Mouse (Mus musculus): Measurements from ENCODE around the gene Sez6. TPM values are rescaled to one million over a fixed set of nuclear protein-coding genes. Genes with fewer than 3 reads are reported as not detected.

The Sez6 gene
- polyA plus RNA-seq, 1 experiment from 2014 or later, result 13.3 TPM

GRCm38 (mm10) chr11:77931541-77932433 lies 1.2 kb downstream of the Sez6 start:
- Histone ChIP-seq H3K27ac (ENCODE audit: low read depth, low read length) (peak overlapping the region; percentile 79; the same call in 1 of the 2 replicates), H3K4me1 (replicated peaks; ENCODE audit: control insufficient read depth, insufficient read depth, low read length) (peaks cover 9% of the 10 kb centered on the region)
- no peak for DNase-seq (ENCODE audit: low spot score)

GRCm38 (mm10) chr11:77932576-77932975 lies 2.0 kb downstream of the Sez6 start:
- WGBS, result 42% methylated on average over 5 of the region's 5 CpGs
- Histone ChIP-seq H3K27ac (ENCODE audit: low read depth, low read length) (no peak overlapping the region), H3K9me3 (ENCODE audit: control insufficient read depth, low read length) (no peaks in the 10 kb centered on the region), H3K4me1 (replicated peaks; ENCODE audit: control insufficient read depth, insufficient read depth, low read length) (peaks cover 6% of the 10 kb centered on the region), H3K4me2 (replicated peaks; ENCODE audit: low read depth, low read length) (peak overlapping the region; percentile 100), H3K27me3 (ENCODE audit: control insufficient read depth, insufficient read depth, low read length) (peaks cover 52% of the 10 kb centered on the region), H3K9ac (ENCODE audit: low read depth, low read length) (no peak overlapping the region), H3K36me3 (ENCODE audit: control insufficient read depth, insufficient read depth, low read length) (no peaks in the 10 kb centered on the region), H3K4me3 (ENCODE audit: low read depth, low read length) (0 out of 2 replicates have a peak overlapping the region, but pooled peaks have one; percentile 1)
- DNase-seq (ENCODE audit: low spot score) (no peak), ATAC-seq (ENCODE audit: low FRiP score) (no peak)

More at GRCm38 (mm10) chr11:77931541-77932433, 1.2 kb downstream of the Sez6 start:
- peaks cover 52% of the 10 kb centered on the region for H3K27me3 ChIP-seq (ENCODE audit: control insufficient read depth, insufficient read depth, low read length)
- WGBS, result 1% methylated on average over 41 of the region's 41 CpGs
- peak overlapping the region; percentile 100 for H3K4me2 ChIP-seq (replicated peaks; ENCODE audit: low read depth, low read length)
- no peaks in the 10 kb centered on the region for H3K36me3 ChIP-seq (ENCODE audit: control insufficient read depth, insufficient read depth, low read length)
- peak overlapping the region; percentile 70 for H3K4me3 ChIP-seq (ENCODE audit: low read depth, low read length)
- peak overlapping the region; percentile 61; the same call in 1 of the 2 replicates for H3K9ac ChIP-seq (ENCODE audit: low read depth, low read length)
- no peak for ATAC-seq (ENCODE audit: low FRiP score)
- no peaks in the 10 kb centered on the region for H3K9me3 ChIP-seq (ENCODE audit: control insufficient read depth, low read length)

GRCm38 (mm10) chr11:77934111-77934521 lies 3.5 kb downstream of the Sez6 start:
- DNase-seq (ENCODE audit: low spot score) (no peak), ATAC-seq (ENCODE audit: low FRiP score) (no peak)
- H3K27ac ChIP-seq (ENCODE audit: low read depth, low read length), result 0 out of 2 replicates have a peak overlapping the region, but pooled peaks have one; percentile 24
- H3K9ac ChIP-seq (ENCODE audit: low read depth, low read length), result no peak overlapping the region
- H3K27me3 ChIP-seq (ENCODE audit: control insufficient read depth, insufficient read depth, low read length), result peaks cover 48% of the 10 kb centered on the region
- H3K36me3 ChIP-seq (ENCODE audit: control insufficient read depth, insufficient read depth, low read length), result no peaks in the 10 kb centered on the region
- H3K4me1 ChIP-seq (replicated peaks; ENCODE audit: control insufficient read depth, insufficient read depth, low read length), result peaks cover 6% of the 10 kb centered on the region
- H3K9me3 ChIP-seq (ENCODE audit: control insufficient read depth, low read length), result no peaks in the 10 kb centered on the region
- no peak overlapping the region for H3K4me3 ChIP-seq (ENCODE audit: low read depth, low read length)
- H3K4me2 ChIP-seq (replicated peaks; ENCODE audit: low read depth, low read length), result 0 out of 2 replicates have a peak overlapping the region, but pooled peaks have one; percentile 11
- 6% methylated on average over 4 of the region's 4 CpGs for WGBS

- 0 out of 2 replicates have a peak overlapping the region, but pooled peaks have one; percentile 24 for H3K27ac ChIP-seq (ENCODE audit: low read depth, low read length)
- H3K9ac ChIP-seq (ENCODE audit: low read depth, low read length), result no peak overlapping the region
- no peak overlapping the region for H3K4me2 ChIP-seq (replicated peaks; ENCODE audit: low read depth, low read length)
- no peaks in the 10 kb centered on the region for H3K36me3 ChIP-seq (ENCODE audit: control insufficient read depth, insufficient read depth, low read length)
- no peak overlapping the region for H3K4me3 ChIP-seq (ENCODE audit: low read depth, low read length)
- H3K27me3 ChIP-seq (ENCODE audit: control insufficient read depth, insufficient read depth, low read length), result peaks cover 48% of the 10 kb centered on the region
- peaks cover 6% of the 10 kb centered on the region for H3K4me1 ChIP-seq (replicated peaks; ENCODE audit: control insufficient read depth, insufficient read depth, low read length)
- WGBS, result 61% methylated on average over 5 of the region's 5 CpGs
- no peaks in the 10 kb centered on the region for H3K9me3 ChIP-seq (ENCODE audit: control insufficient read depth, low read length)
- no peak for DNase-seq (ENCODE audit: low spot score)
- ATAC-seq (ENCODE audit: low FRiP score), result no peak
Measured at GRCm38 (mm10) chr11:77934568-77935311, 4.1 kb downstream of the Sez6 start.

GRCm38 (mm10) chr11:77936846-77937245 lies 6.2 kb downstream of the Sez6 start:
- Histone ChIP-seq H3K4me2 (replicated peaks; ENCODE audit: low read depth, low read length) (no peak overlapping the region; the same call in 1 of the 2 replicates), H3K27me3 (ENCODE audit: control insufficient read depth, insufficient read depth, low read length) (peaks cover 37% of the 10 kb centered on the region), H3K4me3 (ENCODE audit: low read depth, low read length) (no peak overlapping the region), H3K9ac (ENCODE audit: low read depth, low read length) (no peak overlapping the region), H3K4me1 (replicated peaks; ENCODE audit: control insufficient read depth, insufficient read depth, low read length) (peaks cover 4% of the 10 kb centered on the region), H3K9me3 (ENCODE audit: control insufficient read depth, low read length) (no peaks in the 10 kb centered on the region), H3K36me3 (ENCODE audit: control insufficient read depth, insufficient read depth, low read length) (no peaks in the 10 kb centered on the region), H3K27ac (ENCODE audit: low read depth, low read length) (0 out of 2 replicates have a peak overlapping the region, but pooled peaks have one; percentile 4)
- DNase-seq (ENCODE audit: low spot score) (no peak), ATAC-seq (ENCODE audit: low FRiP score) (no peak)
- WGBS, result 5% methylated on average over 8 of the region's 8 CpGs

GRCm38 (mm10) chr11:77937649-77938410 lies 7.2 kb downstream of the Sez6 start:
- Histone ChIP-seq H3K27ac (ENCODE audit: low read depth, low read length) (no peak overlapping the region), H3K36me3 (ENCODE audit: control insufficient read depth, insufficient read depth, low read length) (no peaks in the 10 kb centered on the region), H3K4me2 (replicated peaks; ENCODE audit: low read depth, low read length) (no peak overlapping the region), H3K9ac (ENCODE audit: low read depth, low read length) (no peak overlapping the region), H3K4me1 (replicated peaks; ENCODE audit: control insufficient read depth, insufficient read depth, low read length) (peaks cover 11% of the 10 kb centered on the region), H3K4me3 (ENCODE audit: low read depth, low read length) (no peak overlapping the region), H3K27me3 (ENCODE audit: control insufficient read depth, insufficient read depth, low read length) (peaks cover 27% of the 10 kb centered on the region), H3K9me3 (ENCODE audit: control insufficient read depth, low read length) (no peaks in the 10 kb centered on the region)
- no peak for ATAC-seq (ENCODE audit: low FRiP score)
- 18% methylated on average over 4 of the region's 4 CpGs for WGBS
- DNase-seq (ENCODE audit: low spot score), result no peak

GRCm38 (mm10) chr11:77942230-77942629 lies 11.6 kb downstream of the Sez6 start:
- H3K4me2 ChIP-seq (replicated peaks; ENCODE audit: low read depth, low read length), result no peak overlapping the region

GRCm38 (mm10) chr11:77947860-77948259 lies 17.3 kb downstream of the Sez6 start:
- DNase-seq (ENCODE audit: low spot score), result peak; percentile 60
- H3K4me3 ChIP-seq (ENCODE audit: low read depth, low read length), result no peak overlapping the region
- ATAC-seq (ENCODE audit: low FRiP score), result peak; percentile 74
- H3K9ac ChIP-seq (ENCODE audit: low read depth, low read length), result no peak overlapping the region
- no peaks in the 10 kb centered on the region for H3K9me3 ChIP-seq (ENCODE audit: control insufficient read depth, low read length)
- WGBS, result 4% methylated on average over 9 of the region's 9 CpGs
- peaks cover 7% of the 10 kb centered on the region; the same call in 1 of the 2 replicates for H3K4me1 ChIP-seq (replicated peaks; ENCODE audit: control insufficient read depth, insufficient read depth, low read length)
- peaks cover 18% of the 10 kb centered on the region for H3K27me3 ChIP-seq (ENCODE audit: control insufficient read depth, insufficient read depth, low read length)
- H3K27ac ChIP-seq (ENCODE audit: low read depth, low read length), result peak overlapping the region; percentile 7; the same call in 1 of the 2 replicates
- H3K36me3 ChIP-seq (ENCODE audit: control insufficient read depth, insufficient read depth, low read length), result no peaks in the 10 kb centered on the region
- H3K4me2 ChIP-seq (replicated peaks; ENCODE audit: low read depth, low read length), result 0 out of 2 replicates have a peak overlapping the region, but pooled peaks have one; percentile 13

More at GRCm38 (mm10) chr11:77942230-77942629, 11.6 kb downstream of the Sez6 start:
- 19% methylated on average over 5 of the region's 5 CpGs for WGBS
- H3K9ac ChIP-seq (ENCODE audit: low read depth, low read length), result no peak overlapping the region
- no peaks in the 10 kb centered on the region for H3K9me3 ChIP-seq (ENCODE audit: control insufficient read depth, low read length)
- H3K4me1 ChIP-seq (replicated peaks; ENCODE audit: control insufficient read depth, insufficient read depth, low read length), result peaks cover 10% of the 10 kb centered on the region
- ATAC-seq (ENCODE audit: low FRiP score), result peak; percentile 59
- no peaks in the 10 kb centered on the region for H3K36me3 ChIP-seq (ENCODE audit: control insufficient read depth, insufficient read depth, low read length)
- DNase-seq (ENCODE audit: low spot score), result no peak
- H3K4me3 ChIP-seq (ENCODE audit: low read depth, low read length), result no peak overlapping the region
- peak overlapping the region; percentile 65; the same call in 1 of the 2 replicates for H3K27ac ChIP-seq (ENCODE audit: low read depth, low read length)
- H3K27me3 ChIP-seq (ENCODE audit: control insufficient read depth, insufficient read depth, low read length), result peaks cover 9% of the 10 kb centered on the region; the same call in 1 of the 2 replicates
